Mouse (Mus musculus): ENCODE results near the gene Abhd6. TPM values are rescaled to one million over a fixed set of nuclear protein-coding genes. Genes with fewer than 3 reads are reported as not detected.
"Not testable (repeated sequence)": the region's sequence is repeated elsewhere in the genome, so short reads cannot be mapped to it uniquely, and the experiment has no call there.

Abhd6 gene
- total RNA-seq, 2 experiments from 2014 or later: 76.2 to 80.1 TPM

DNA sequence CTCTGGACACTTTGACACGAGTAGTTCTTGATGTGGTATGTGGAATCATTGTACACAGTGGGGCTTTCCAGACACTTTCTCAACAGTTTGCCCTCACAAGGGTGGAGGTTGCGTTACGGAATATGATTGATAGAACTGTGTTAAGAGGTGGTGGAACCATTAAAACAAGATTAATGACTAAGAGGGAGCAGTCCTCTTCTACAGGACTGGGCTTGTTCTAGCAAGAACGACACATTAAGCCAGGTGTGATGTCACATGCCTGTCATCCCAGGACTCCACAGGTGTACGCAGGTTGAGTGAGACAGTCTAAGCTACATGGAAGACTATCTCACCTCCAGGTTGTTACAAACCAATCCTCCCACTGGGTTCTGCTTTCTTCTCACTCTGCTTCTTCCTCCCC is 3.3 kb upstream of the Abhd6 start:
- no peak for DNase-seq

DNA sequence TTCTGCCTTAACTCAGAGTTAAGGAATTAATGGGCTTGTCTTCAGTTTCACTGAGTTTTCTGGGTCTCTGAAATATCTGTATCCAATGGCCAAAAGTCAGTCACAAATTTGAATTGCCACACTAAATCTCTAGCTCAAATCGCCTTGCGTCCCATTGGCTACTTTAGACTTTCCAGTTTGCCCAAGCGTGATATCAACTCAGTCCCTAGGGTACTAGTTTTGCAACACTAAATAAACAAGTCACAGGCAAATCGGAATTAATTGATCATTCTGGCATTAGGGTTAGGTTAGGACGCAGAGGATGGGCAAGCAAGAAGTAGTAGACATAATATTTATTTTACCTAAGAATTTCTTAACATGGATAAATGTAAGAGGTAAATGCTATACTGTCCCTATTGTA is 2.5 kb upstream of the Abhd6 start:
- no peak for DNase-seq

DNA sequence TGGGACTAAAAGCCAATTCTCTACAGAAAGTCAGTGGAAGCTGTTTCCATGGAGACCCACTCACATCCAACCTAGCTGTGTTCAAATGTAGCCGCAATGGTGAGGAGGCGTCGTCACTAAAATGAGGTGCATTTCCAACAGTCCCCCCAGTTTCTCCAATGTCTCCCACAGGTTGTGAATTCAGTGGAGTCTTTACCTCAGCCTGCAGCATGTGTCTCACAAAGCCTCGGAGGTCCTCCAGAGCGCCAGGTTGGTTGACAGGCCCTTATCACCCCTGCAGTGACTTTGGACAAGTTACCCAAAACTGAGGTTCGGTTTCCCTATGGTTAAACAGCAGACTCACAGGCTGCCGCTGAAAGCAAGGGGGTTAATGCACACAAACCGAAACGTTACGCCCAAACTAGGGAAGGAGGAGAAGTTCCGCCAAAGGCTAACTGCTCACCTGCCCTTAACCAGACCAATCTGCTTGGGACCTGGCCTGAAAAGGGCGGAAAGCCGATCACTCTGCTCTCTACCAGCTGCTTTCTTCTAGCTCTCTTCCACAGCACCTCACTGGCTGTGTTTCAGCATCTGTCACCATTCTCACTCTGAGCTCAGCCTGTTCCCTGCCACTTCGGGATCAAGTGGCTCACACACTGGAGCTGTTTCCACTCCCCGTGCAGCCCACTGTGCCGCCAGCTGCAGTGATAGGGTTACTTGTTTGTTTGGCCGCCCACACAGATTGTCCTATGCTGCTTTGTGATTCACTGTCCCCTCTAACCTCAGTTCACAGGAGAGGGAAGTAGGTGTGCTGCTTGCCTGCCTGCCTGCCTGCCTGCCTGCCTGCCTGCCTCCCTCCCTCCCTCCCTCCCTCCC is 1.6 kb upstream of the Abhd6 start:
- peak; percentile 37 to 41 for DNase-seq

DNA sequence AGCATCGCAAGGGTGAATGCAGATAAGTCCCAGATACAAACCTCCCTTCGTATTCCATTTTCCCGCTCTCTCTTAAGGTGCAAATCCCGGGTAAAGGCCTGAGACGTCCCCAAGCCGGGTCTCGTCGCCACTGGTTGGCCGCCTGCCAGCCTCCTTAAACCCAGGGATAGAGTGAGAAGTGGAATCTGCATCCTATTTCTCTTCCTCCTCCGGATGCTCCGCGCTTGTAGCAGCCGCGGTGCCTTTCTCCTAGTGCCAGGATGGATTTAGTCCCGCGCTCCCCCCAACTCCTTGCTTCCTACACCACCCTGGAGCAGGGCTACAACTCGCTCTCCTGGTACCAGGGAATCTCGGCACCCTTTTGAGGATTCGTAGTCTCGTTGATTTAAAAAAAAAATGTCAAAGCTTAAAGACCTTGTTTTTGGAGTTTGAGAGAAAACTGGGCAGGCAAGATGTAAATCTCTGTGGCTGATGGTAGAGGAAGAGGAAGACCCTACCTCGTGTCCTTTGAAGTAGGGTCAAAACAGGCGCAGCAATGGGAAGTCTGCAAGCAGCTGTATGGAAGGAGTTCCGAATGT is 480 bp downstream of the Abhd6 start:
- no peak for DNase-seq

DNA sequence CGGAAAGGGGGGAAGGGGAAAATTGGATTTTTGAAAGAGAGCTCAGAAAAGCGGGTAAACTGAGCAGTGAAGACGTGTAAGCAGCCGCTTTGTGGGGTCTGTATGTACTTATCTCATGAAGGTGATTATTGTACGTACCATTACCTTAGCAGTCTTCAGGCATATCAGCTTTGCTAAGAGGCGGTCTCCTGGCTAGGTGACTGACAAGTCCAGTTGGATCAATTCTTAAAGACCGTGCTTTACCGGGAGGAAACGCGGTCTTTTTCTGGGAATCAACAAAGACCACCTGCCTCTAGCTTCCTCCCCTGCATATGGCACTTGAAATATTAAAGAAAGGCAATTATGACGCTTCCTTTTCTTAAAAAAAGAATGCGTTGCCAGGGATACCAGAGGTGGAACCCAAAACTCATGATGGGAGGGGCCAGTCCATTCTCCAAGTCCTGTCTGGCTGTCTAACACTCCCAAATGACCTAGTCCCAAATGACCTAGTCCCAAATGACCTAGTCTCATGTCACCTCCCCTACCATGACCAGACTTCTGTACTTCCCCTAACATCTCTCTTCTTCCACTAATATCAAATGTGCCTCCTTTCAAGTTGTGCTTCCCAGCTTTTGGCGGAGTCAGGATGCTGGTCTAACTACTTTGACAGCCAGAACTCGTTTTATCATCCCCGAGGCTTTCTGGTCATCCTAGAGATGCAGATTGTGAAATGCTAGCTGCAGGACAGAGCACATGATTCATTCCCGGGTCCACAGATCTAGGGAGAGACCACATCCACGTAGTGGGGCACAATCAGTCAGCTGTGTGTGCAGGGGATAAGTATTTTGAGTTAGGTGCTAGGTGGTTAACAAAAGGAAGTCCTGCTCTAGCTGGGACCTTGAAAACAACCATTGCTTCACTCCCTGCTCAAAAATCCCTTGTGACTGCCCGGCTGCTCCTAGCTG is 1.3 kb downstream of the Abhd6 start:
- DNase-seq: no peak

DNA sequence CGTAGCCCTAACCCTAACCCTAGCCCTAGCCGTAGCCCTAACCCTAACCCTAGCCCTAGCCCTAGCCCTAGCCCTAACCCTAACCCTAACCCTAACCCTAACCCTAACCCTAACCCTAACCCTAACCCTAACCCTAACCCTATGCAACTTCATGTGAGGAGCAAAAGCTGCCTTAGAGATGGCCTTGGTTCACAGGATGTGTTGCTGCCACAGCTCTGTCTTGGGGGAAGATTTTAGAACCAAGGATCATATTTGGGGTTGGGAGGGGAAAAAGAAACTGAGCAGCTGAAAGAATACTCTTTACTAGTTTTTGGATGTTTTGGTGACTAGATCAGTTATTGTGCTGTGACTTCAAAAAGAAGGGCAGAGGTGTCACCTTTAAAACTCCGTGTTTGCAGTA is 3.4 kb downstream of the Abhd6 start:
- not testable (repeated sequence) for DNase-seq

DNA sequence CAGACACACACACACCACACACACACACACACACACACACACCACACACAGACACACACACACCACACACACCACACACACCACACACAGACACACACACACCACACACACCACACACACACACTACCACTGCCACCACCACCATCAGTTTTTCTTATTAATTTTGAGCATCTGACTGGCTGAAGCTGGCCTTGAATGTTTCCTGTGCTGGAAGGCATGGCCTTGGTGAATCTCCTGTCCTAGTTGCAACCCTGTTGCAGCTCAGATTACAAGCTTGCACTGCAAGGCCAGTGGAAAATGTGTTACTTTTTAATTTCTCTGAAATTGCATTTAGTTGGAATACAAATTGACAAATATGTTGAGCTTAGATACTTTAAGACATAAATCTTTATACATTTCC is 4.4 kb downstream of the Abhd6 start:
- no peak for DNase-seq

DNA sequence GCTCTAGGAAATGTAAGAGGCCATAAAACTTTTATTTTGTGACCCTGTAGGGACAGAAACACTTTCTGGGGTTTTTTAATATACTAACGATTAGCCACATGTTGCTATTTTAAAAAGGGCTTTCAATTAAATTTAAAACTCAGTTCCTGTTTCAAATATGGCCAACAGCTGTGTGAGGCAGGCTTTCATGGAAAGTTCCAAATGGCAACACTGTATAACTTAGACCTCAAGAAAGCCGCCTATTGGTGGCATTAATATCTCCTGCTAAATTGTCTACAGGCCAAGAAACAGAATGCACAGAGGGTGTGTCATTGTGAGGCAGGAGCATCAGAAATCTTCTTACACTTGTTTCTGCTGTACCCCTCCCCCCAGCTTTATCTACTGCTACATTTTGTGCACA is 4.8 kb downstream of the Abhd6 start:
- DNase-seq: no peak

DNA sequence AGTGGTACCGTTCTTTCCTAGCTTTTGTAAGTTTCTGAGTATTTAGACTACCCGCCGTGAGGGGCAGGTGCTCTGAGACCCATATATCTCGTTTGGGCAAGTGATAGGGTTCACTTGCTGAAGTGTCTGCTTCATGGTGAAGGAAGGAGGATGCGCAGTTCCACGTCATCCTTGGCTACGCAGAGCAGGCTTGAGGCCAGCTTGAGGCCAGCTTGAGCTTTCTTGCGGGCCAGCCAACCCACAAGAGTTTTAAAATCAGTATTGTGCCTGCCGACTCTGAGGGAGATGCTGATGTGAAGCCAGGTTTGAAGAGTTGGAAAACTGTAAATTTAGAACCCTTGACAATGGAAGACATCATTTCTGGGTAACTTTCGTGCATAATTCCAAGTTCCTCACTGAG is 5.2 kb downstream of the Abhd6 start:
- no peak for DNase-seq

DNA sequence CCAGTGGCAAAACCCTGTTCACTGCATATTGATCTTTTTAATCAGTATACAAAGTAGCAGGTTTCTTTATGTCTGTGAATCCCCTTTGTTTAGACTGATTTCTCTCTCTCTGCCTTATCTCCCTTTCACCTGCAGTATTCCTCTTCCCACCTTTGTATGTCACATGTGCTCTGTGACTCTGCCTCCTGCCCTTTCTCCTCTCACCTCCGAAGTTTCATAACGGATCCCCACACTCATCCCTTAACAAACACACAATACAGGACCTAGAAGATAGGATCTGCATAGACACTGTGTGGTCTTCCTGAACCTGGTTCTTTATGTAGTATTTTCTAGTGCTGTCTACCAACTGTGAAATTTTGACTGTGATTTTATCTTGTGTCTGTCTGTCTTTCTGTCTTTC is 8.6 kb downstream of the Abhd6 start:
- no peak for DNase-seq

DNA sequence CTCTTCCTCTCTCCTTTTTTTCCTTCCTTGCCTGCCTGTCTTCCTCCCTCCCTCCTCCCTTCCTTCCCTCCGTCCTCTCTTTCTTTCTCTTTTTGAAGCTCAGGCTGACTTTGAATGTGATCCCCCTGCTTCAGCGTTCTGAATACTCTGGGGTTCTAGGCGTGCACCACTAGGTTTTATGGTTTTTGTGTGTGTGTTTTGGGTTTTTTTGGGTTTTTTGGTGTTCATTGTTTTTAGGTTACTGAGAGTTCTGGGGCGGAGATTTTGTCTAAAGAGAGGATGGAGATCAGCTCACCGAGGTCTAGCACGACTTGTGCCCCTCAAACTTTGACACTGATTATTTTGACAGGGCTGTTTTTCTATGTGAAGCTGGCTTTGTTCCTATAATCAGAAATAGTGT is 9.2 kb downstream of the Abhd6 start:
- no peak for DNase-seq

DNA sequence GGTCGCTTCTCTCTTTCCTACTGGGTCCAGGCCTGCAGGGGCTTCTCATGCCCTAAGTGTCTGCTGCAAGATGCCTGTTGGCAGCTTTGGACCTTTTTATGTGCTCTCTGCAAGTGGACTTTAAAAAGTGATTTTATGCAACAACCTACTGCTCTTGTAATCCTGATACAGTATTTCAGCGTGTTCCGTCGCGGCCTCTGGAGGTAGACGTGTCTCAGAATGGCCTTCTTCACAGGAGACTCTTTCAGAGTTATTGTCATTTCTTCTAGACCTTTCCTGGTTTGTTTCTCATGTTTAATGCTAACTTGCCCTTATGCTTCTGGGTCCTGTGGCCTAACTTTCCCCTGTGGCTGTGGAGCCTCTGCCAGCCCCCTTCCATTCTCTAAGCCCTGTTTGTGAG is 13.1 kb downstream of the Abhd6 start:
- no peak for DNase-seq

DNA sequence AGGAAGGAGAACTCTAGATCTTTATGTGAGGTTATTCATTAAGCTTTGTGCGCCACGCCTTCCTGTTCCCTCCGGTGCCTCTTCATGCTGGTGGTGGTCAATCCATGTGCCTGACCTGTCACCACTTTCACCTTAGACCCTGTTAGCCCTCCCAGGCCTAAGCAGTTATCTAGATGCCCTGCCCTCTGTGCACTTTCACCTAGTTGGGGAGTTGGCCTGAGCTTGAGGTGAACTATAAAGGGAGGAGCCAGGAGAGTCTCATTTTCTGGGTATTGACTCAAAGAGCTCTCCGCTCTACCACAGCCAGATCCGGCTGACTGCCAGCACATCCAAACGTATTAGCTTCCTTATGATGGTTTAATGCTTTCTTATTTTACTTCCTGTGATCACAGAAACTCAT is 13.6 kb downstream of the Abhd6 start:
- no peak for DNase-seq

DNA sequence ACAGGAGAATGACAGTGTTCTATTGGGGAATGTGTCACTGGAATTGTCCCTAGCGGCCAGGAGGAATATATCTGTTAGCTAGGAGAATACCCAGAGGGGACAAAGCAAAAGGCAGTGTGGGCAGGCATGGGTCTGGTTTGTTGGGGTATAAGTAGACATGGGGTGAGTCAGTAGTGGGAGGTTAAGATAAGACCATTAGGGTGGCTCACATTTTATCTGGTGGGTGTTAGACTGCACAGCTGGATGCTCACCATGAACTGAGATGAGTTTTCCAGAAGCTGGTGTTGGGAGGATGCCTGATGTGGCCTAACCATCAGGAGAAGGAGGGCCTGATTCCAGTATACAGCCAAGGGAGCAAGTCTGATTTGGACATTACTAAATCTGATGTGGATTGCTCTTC is 14.2 kb downstream of the Abhd6 start:
- no peak for DNase-seq

DNA sequence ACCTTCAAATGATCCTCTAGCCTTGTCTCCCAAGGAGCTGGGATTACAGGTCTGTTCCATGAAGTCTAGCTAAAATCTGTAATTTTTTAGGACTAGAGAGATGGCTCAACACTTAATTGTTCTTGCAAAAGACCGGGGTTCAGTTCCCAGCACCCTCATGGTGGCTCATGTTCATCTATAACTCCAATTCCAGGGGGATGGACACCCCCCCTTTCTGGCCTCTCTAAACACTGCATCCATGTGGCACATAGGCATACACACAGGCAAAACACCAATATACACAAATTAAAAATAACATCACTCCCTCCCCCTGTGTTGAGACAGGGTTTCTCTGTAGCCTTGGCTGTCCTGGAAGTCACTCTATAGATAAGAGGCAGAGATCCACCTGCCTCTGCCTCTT is 17.3 kb downstream of the Abhd6 start:
- no peak for DNase-seq

DNA sequence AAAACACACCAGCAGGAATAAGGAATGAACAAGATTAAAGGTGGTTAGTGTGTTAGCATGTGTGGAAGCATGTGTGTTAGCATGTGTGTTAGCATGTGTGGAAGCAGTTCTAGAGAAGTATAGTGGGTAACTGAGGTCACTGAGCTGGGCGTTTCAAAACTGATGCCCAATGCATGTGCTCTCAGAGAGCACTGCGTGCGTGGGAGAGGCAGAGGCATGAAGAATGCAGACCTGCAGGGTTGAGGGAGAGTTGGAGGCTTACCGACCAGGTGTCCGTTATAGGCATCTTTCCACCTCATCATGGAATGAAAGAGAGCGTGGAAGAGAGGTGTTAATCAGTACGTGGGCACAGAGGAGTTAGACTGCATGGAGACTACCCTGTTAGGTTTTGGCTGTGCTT is 17.8 kb downstream of the Abhd6 start:
- DNase-seq: no peak

DNA sequence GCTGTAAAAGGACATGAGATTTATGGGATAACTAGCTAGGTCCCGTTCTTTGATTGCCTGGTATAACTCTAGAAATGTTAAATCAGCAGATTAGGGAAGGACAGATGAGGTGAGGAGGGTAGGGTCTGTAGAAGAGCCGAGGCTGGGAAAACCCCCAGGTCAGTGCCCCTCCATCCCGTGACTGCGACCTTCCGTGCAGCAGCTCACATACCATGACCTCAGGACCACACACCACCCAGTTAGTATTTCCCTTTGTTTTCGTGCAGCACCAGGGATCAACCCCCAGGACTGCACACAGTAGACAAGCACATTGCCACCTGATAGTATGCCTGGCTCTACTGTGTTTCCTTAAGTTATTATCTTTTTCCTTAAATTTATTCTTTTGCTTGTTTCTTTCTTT is 21.8 kb downstream of the Abhd6 start:
- no peak for DNase-seq

DNA sequence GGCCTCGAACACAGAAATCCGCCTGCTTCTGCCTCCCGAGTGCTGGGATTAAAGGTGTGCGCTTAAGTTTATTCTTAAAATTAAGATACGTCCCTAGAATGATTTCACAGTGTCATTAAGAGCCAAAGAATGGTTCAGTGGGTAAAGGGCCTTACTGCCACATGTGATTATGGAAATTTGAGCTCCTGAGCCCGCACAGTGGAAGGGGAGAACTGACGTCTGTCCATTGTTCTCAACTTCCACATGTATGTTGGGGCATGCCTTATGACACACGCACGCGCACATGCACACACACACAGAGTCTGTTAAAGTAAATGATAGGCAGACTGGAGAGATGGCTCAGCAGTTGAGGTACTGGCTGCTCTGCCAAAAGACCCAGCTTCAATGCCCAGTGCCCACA is 22.2 kb downstream of the Abhd6 start:
- no peak for DNase-seq

DNA sequence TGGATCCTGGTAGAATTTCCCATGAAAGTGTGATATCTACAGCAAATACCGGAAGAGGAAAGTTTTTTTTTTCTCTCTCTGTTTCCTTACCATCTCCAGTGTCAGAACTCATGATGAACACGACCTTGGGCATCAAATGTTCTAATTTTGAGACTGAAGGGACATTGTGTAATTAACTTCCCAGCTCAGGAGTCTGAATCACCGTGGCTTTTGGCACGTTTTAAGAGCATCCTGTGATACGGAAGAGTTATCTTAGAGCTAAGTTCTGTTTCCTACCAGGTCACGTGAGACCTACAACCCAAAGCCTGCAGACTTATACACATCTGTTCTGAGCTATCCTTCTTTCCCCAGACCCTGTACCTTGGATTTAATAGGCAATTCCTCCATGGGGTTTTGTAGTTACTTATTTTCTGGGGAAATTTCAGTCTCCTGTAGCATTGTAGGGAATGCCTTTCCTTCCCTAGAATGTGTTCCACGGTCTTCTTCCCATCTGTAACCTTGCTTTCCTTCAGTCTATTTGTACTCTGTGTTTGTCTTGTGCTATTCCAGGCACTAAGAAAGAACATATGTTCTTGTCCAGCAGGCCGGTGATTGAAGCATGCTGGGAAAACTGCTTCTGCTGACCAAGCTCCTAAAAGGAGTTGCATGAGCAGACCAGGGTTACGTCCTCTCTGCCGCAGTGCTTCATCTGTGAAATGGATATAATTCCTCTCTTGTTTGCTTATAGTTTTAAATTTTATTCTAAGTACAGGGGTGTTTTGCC is 24.2 kb downstream of the Abhd6 start:
- no peak for DNase-seq

DNA sequence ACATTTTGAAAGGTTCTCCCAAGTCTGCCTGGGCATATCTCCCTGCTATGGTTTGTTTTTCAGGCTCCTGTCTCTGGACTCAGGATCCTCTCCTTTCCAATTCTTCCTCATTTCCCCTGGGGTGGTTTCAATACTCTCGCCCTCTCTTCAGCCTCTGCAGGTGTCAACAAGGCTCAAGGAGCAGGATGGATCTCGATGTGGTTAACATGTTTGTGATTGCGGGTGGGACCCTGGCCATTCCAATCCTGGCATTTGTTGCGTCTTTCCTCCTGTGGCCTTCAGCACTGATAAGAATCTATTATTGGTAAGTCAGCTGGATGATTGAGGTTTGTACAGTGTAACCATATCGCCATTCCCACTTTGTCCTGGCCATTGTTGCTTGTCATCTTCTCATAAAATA is 25.4 kb downstream of the Abhd6 start:
- DNase-seq: no peak

DNA sequence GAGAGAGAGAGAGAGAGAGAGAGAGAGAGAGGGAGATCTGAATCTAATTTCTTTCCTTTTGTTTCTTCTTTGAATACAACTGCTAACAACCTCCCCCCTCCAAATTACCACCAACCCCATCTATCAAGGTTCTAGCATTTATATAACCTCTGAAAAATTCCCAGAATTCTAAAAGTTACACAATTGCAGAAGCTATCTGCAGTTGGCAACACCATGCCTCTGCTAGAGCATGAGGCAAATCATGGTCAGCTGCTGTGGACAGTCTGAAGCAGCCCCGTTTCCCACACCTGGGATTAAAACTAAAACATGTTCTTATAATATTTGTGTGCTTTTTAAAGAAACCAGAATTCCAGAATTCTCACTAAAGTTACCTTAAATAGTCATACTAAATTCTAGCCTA is 27.1 kb downstream of the Abhd6 start:
- DNase-seq: no peak

DNA sequence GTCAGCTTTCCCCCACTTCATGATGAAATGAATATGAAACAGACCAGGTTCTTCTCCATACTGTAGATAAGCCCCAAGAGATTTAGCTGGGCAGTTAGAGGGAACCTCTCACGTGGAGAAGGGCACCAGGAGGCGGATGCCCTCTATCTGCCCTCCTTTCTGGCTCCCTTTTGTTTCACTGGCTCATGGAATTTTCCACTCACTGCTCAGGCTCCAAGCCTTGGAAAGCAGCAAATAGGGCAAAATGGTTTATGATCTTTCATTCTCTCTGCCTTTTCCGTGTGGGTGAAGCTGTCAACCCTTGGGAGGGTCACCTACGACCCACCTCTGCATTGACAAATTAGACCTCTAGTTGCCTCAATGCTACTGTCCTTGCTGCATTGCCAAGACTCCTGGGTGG is 27.8 kb downstream of the Abhd6 start:
- DNase-seq: no peak

Measured in layer of hippocampus, postnatal 36 days (tissue).